Mouse (Mus musculus) olfactory bulb, adult 2 months (tissue): ENCODE results near the gene Cacna1c. TPM values are rescaled to one million over a fixed set of nuclear protein-coding genes. Genes with fewer than 3 reads are reported as not detected.

Source experiments
- H3K27ac ChIP-seq: fragments of 200-500 bp; 2 replicates; pipeline ENCODE4 v1.5.1; 2012; ENCODE audit warnings: low read depth, low read length; ENCODE audit not compliant: insufficient read depth
- H3K4me1 ChIP-seq: fragments of 200-500 bp; 2 replicates; pipeline ENCODE4 v1.6.1; 2012; ENCODE audit warnings: low read length; ENCODE audit not compliant: control insufficient read depth, insufficient read depth
- H3K4me3 ChIP-seq: fragments of 200-500 bp; 2 replicates; pipeline ENCODE4 v1.5.1; 2012; ENCODE audit warnings: mild to moderate bottlenecking, low read depth, low read length, moderate library complexity; ENCODE audit not compliant: insufficient read depth
- CTCF ChIP-seq: fragments of 200-500 bp; IDR thresholded peaks from 2 replicates; pipeline ENCODE4 v1.5.1; 2012; ENCODE audit warnings: low read depth, mild to moderate bottlenecking, low read length, moderate library complexity; ENCODE audit not compliant: insufficient read depth
- POLR2A ChIP-seq: fragments of 200-500 bp; IDR thresholded peaks from 2 replicates; pipeline ENCODE4 v1.6.1; 2012; ENCODE audit warnings: mild to moderate bottlenecking, low read depth, low read length, moderate library complexity; ENCODE audit not compliant: insufficient read depth
- WGBS: fragments of 180-500 bp; shearing (Covaris S2); methylation state at CpG from one replicate; pipeline ENCODE4 v1.1.7; 2018; 5-methylcytosine and 5-hydroxymethylcytosine counted together
- polyA plus RNA-seq: library from polyadenylated mRNA; stranded (reverse); fragments of >200 nt; gene quantifications from 2 replicates; pipeline ENCODE4 v1.2.4, GENCODE M21; 2012; ENCODE audit warnings: low replicate concordance; ENCODE audit not compliant: missing spikeins, insufficient read depth, insufficient read length

Gene Cacna1c
- polyA plus RNA-seq, 1 experiment, result 35.8 TPM

GRCm38 (mm10) chr6:119079626-119080025 lies 116.6 kb downstream of the Cacna1c start:
- 40% methylated on average over 8 of the region's 8 CpGs for WGBS
- no peak for TF ChIP-seq CTCF
- no peak for TF ChIP-seq POLR2A
- Histone ChIP-seq H3K27ac (no peak overlapping the region), H3K4me3 (no peak overlapping the region), H3K4me1 (peaks cover 36% of the 10 kb centered on the region)

GRCm38 (mm10) chr6:119078912-119079311 lies 117.3 kb downstream of the Cacna1c start:
- no peak overlapping the region for H3K27ac ChIP-seq
- H3K4me3 ChIP-seq, result no peak overlapping the region
- peaks cover 37% of the 10 kb centered on the region for H3K4me1 ChIP-seq
- WGBS, result 68% methylated on average over 9 of the region's 9 CpGs
- no peak for TF ChIP-seq CTCF

GRCm38 (mm10) chr6:119077231-119077630 lies 119.0 kb downstream of the Cacna1c start:
- H3K4me1 ChIP-seq, result peaks cover 38% of the 10 kb centered on the region
- 58% methylated on average over 6 of the region's 6 CpGs for WGBS
- H3K27ac ChIP-seq, result no peak overlapping the region
- no peak overlapping the region for H3K4me3 ChIP-seq
- TF ChIP-seq POLR2A (no peak), CTCF (no peak)

GRCm38 (mm10) chr6:119073419-119074071 lies 122.7 kb downstream of the Cacna1c start:
- TF ChIP-seq CTCF (no peak), POLR2A (no peak)
- 71% methylated on average over 14 of the region's 14 CpGs for WGBS
- Histone ChIP-seq H3K27ac (no peak overlapping the region), H3K4me3 (no peak overlapping the region), H3K4me1 (peaks cover 34% of the 10 kb centered on the region)

- Histone ChIP-seq H3K27ac (no peak overlapping the region), H3K4me1 (peaks cover 35% of the 10 kb centered on the region), H3K4me3 (no peak overlapping the region)
- 34% methylated on average over 7 of the region's 7 CpGs for WGBS
- TF ChIP-seq POLR2A (no peak), CTCF (no peak)
Observed at GRCm38 (mm10) chr6:119072772-119073171, 123.4 kb downstream of the Cacna1c start.

GRCm38 (mm10) chr6:119070771-119071170 lies 125.4 kb downstream of the Cacna1c start:
- H3K27ac ChIP-seq, result no peak overlapping the region
- 48% methylated on average over 4 of the region's 4 CpGs for WGBS

GRCm38 (mm10) chr6:119070351-119070750 lies 125.9 kb downstream of the Cacna1c start:
- no peak for TF ChIP-seq POLR2A
- TF ChIP-seq CTCF, result no peak
- H3K27ac ChIP-seq, result no peak overlapping the region
- no peak overlapping the region for H3K4me3 ChIP-seq
- peaks cover 32% of the 10 kb centered on the region for H3K4me1 ChIP-seq
- 84% methylated on average over 3 of the region's 3 CpGs for WGBS

More at GRCm38 (mm10) chr6:119070771-119071170, 125.4 kb downstream of the Cacna1c start:
- peaks cover 32% of the 10 kb centered on the region for H3K4me1 ChIP-seq
- no peak overlapping the region for H3K4me3 ChIP-seq
- TF ChIP-seq POLR2A (no peak), CTCF (no peak)

- TF ChIP-seq POLR2A, result no peak
- TF ChIP-seq CTCF, result no peak
- peaks cover 31% of the 10 kb centered on the region for H3K4me1 ChIP-seq
- 60% methylated on average over 5 of the region's 5 CpGs for WGBS
- H3K27ac ChIP-seq, result no peak overlapping the region
- H3K4me3 ChIP-seq, result no peak overlapping the region
Observed at GRCm38 (mm10) chr6:119069145-119069544, 127.1 kb downstream of the Cacna1c start.

GRCm38 (mm10) chr6:119068650-119069049 lies 127.6 kb downstream of the Cacna1c start:
- 67% methylated on average over 4 of the region's 4 CpGs for WGBS
- Histone ChIP-seq H3K27ac (no peak overlapping the region), H3K4me3 (no peak overlapping the region), H3K4me1 (peaks cover 27% of the 10 kb centered on the region)
- TF ChIP-seq CTCF (no peak), POLR2A (no peak)

- H3K4me3 ChIP-seq, result no peak overlapping the region
- H3K27ac ChIP-seq, result no peak overlapping the region
- WGBS, result 67% methylated on average over 5 of the region's 5 CpGs
- peaks cover 28% of the 10 kb centered on the region for H3K4me1 ChIP-seq
- TF ChIP-seq CTCF, result no peak
- TF ChIP-seq POLR2A, result no peak
Observed at GRCm38 (mm10) chr6:119064961-119065360, 131.3 kb downstream of the Cacna1c start.
